Mouse (Mus musculus) ES-CJ7 (cell line): Measurements from ENCODE around the gene Acadvl.
A peak's percentile ranks its signal among the peaks of the same experiment; 100 is the strongest.

Source experiments
- DNase-seq: peaks from one replicate; pipeline ENCODE4 v3.0.0; 2011; ENCODE audit warnings: low read depth, low spot score

The Acadvl gene

DNA sequence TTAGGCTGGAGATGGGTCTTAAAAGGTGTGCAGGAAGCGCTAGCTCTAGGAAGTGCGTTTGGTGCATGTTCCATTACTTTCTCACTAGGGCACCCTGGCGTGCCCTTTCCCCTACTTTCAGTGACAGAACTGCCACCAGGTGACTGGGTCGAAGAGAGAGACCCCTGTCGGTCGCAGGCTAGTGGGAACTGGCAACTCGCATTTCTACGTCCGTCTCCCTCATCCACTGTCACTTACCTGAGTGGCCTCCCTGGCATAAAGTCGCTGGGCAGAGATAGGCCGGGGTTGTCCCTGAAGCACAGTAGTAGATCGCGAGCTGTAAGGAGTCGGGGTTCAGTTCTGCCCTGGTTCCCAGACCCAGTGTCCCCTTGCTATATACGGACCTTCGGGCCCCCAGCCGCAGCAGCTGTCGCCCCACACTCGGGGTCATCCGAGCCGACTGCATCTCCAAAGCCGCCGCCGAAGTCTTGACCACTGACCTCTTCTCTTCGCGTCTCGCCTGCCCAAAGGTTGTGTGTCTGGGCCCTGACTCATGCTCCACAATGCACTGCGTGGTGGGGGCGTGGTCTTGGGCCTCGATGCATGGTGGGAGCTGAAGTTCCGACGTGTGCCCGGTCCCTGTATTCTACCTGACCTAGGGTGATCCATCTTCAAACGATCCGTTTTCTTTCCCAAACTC lies at the start of gene Acadvl:
Acadvl (minus strand) TSS at position 532 of the 679 bp plus-strand sequence.
- peak; percentile 84 for DNase-seq

DNA sequence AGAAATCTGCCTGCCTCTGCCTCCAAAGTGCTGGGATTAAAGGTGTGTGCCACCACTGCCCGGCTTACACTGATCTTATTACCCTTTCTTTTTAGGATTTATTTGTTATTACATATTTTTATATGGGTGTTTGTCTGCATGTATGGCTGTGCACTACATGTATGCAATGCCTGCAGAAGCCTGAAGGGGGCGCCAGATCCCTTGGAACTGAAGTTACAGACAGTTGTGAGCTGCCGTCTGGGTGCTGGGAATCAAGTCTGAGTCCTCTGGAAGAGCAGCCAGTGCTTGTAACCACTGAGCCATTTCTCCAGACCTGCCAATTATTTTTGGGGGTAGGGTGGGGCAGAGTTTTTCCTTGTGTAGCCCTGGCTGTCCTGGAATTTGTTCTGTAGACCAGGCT lies 47.8 kb upstream of the Acadvl start:
- no peak for DNase-seq

- DNase-seq = no peak
These were observed 44.7 kb upstream of the Acadvl start for GRCm38 (mm10) chr11:70059930-70060329.

DNA sequence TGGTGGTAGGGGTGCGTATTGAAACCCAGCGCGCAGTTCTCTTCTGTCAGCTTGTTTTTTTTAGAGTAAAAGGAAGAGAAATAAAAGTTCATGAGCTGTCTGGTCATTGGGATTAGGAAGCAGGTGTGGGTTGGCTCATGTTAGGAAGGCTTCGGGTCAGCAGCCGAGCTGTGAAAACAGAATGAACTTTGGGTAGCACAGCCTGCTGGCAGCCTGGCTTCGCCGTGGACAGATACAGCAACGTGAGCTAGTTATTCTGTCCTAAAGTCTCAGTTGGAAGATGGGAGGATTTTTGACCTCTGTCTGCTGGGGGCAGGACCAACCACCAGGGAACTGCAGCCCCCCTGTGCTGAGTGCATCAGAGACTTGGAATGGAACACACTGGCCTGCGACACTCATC lies 42.6 kb upstream of the Acadvl start:
- no peak for DNase-seq

DNA sequence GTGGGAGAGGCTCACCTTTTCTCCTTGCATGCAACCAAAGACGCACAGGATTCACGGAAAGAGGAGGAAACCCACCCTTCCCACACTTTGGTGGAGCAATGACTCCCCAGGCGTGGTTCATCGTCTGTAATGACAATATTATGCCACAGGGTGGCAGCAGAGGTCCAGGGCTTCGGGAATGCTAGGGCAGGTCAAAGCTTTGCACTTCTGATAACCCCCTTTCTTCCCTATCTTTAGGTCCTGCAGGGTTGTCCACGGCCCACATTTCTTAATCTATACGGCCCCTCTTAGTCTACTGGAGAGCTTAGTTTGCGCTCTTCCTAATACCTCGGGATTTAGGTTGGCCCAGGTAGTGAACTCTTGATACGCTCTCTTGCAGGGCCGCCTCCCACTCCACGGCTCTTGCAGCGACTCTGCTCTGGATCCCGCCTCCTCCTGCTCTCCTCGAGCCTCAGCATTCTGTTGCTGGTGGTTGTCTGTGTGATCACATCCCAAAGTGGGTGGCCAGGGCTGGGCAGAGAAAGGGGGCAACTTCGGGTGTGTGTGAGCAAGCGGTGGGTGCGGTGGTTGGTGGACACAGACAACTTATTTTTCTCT lies 40.5 kb upstream of the Acadvl start:
- peak; percentile 68 for DNase-seq

DNA sequence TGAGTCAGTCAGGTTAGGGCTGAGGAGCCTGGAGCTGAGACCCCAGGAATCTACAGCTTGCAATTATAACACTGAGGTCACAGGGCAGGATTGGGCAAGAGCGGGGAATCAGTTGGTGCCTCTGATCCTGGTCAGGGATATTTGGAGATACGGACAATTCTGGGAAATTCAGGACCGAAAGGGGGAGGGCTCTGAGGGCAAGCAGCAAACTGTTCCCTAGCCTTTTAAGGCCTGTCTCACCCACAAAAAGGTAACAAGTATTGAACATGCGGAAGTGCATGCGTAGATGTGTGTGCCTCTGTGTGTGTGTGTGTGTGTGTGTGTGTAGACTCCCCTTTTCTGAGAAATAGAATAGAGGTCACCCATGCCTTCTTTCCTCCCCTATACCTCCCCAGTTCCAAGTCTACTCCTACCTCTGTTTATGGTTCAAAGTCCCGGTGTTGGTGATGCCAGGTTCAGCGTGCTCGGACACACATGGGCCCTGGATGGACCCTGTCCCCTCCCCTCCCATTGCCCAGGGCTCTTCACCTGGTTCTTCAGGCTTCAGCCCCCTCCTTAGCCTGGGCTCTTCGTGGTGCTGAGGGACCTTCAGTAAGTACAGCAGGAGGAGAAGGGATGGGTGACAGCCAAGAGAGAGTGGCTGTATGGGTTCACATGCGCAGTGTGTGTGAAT lies 38.8 kb upstream of the Acadvl start, which contains the start of gene Asgr1:
Asgr1 (plus strand) TSS at position 188 of the 673 bp plus-strand sequence.
- no peak for DNase-seq

DNA sequence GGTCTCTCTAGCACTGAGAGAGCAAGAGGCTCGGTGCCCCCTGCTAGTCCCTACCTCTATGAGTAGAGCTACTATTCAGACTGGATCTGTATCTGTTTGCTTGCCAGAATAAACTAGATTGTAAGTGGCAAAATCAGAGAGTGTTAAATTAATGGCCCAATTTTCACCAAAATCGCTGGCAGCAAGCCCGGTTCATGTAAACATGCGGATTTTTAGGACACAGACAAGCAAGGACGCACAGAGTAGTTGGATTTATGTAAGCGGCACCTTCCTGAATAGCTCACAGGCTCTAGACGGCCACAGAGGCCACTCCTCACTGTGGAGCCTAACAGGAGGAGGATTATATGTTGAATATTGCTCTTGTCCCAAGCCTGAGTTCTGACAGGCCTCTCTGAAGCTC lies 37.9 kb upstream of the Acadvl start:
- DNase-seq = no peak

- DNase-seq = peak; percentile 39
These were observed 34.6 kb upstream of the Acadvl start for GRCm38 (mm10) chr11:70049816-70050215.

DNA sequence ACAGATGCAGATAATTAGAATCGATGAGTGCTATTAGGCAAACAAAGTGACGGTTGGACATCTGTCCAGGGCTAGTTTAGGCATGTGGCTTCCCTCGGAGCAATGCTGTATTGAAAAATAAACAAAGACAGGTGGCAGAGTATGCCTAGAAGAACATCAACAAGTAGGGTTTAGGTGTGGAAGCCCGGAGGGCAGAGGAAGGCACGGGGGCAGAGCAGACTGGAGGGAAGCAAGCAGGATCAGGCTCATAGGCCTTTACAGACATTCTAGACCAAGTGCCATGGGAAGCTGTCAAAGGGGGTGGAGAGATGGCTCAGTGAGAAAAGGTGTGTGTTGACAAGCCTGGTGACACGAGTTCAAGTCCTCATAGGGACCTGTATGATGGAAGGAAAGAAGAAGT lies 34.2 kb upstream of the Acadvl start:
- DNase-seq = no peak

DNA sequence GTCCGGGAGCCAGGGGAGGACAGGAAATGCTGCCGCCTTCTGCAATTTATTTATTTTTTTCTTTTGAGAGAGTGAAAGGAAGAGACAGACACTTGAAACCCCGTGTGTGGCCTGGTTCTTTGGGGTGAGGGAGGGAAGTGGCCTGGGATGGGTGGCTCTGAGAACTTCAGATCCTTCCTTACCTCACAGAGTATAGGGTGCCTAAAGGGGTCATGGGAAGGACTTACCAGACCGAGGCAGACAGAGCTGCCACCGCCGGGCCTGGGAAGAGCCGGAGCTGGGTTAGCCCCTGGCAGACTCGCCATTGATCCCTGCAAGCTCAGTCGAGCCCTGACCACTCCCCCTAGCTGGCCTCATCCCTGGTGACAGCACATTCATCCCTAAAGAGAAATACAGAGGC lies 30.2 kb upstream of the Acadvl start:
- no peak for DNase-seq

GRCm38 (mm10) chr11:70043665-70044064 lies 28.5 kb upstream of the Acadvl start:
- DNase-seq = peak; percentile 42

DNA sequence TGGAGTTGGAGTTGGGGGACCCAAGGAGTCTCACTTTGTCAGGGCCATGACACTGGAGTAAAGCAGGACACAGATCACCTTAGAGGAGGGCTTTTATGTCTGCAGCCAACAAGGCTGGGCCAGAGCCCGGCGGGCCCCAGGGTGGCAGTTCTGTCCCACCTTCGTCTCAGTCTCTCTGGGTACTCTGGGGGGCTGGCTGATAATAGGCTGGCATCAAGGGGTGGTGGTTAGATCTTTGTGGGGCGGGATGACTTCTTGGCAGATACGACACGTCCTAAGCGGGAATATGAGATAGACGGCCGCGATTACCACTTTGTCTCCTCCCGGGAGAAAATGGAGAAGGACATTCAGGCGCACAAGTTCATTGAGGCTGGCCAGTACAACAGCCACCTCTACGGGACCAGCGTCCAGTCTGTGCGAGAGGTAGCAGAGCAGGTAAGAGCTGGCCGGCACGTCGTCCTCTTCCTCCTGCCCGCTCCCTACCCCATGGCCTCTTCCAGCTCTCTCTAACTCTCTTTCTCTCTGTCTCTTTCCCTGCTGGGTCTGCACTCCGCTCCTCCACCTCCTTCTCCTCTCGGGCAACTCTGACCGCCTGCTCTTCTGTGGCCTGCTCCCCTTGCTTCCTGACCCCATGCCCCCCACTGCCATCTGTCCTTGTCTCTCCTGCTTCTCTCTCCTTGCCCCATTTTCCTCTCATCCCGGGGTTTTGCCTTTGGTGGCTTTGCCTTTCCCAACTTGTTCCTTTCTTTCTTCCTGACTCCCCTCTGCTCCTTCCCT lies 27.3 kb upstream of the Acadvl start:
- DNase-seq = no peak

- no peak for DNase-seq
These were observed 25.0 kb upstream of the Acadvl start for GRCm38 (mm10) chr11:70040184-70040583.

DNA sequence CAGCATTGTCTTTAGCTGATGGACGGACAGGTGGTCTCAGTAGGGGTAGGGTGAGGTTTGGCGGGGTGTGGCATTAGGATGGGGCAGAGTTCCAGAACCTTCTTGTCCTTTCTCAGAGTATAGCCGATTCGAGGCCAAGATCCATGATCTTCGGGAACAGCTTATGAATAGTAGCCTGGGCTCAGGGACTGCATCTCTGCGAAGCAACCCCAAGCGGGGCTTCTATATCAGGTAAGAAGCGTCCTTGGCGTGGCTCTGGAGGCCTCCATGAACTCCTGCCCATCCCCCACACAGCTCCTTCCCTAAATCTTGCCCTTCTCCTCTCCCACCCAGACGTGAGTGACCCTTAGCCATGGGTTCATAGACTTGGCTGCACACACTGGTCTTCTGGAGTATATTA lies 24.4 kb upstream of the Acadvl start:
- DNase-seq = no peak

DNA sequence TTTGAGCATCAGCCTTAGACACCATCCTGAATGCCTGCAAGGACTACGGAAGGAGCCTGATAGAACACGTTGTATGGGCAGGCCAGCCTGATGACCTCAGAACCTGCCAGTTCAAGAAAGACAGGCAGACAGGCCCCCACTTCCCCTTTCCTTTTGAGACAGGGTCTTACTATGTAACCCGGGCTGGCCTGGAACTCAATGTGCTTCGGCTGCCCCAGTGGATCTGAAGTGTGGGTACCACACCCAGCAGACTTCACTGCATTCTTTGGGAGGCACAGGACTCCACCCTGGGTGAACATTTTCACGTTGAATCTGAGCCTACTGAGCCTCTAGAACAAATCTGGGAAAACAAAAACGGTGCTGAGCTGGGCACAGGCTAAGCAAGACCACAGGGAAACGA lies 23.0 kb upstream of the Acadvl start:
- no peak for DNase-seq

DNA sequence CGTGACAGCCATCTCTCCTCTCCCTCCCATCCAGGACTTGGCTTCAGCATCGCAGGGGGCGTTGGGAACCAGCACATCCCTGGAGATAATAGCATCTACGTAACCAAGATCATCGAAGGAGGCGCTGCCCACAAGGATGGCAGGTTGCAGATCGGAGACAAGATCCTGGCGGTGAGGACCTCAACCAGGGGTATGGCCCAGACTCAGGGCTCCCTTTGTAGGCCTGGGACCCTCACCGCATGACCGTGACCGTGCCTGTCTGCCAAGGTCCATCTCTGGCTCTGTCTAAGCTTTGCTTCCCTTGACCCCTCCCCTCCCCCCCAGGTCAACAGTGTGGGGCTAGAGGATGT lies 16.1 kb upstream of the Acadvl start:
- no peak for DNase-seq

DNA sequence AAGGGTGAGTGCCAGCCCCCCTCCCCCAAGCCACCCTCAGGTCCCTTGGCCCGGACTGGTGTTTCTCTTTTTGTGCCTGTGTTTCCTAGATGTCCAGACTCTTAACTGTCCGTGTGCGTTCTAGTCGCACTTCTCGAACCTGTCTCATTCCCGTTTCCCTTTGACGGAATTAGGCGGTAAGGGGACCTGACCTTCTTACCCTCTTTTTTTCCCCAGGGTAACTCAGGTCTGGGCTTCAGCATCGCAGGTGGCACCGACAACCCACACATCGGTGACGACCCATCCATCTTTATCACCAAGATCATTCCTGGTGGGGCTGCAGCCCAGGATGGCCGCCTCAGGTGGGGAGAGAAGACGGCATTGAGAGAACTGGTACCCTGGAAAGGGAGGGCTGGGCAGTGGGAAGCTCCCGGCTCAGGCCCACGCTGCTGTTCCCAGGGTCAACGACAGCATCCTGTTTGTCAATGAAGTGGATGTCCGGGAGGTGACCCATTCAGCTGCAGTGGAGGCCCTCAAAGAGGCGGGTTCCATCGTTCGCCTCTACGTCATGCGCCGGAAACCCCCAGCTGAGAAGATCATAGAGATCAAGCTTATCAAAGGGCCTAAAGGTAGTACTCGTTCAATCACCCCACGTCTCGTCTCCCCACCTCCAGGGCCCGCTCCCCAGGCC lies 15.6 kb upstream of the Acadvl start:
- DNase-seq = no peak

GRCm38 (mm10) chr11:70029829-70030550 lies 14.8 kb upstream of the Acadvl start:
- no peak for DNase-seq

GRCm38 (mm10) chr11:70029130-70029801 lies 14.1 kb upstream of the Acadvl start:
- peak; percentile 99 for DNase-seq

DNA sequence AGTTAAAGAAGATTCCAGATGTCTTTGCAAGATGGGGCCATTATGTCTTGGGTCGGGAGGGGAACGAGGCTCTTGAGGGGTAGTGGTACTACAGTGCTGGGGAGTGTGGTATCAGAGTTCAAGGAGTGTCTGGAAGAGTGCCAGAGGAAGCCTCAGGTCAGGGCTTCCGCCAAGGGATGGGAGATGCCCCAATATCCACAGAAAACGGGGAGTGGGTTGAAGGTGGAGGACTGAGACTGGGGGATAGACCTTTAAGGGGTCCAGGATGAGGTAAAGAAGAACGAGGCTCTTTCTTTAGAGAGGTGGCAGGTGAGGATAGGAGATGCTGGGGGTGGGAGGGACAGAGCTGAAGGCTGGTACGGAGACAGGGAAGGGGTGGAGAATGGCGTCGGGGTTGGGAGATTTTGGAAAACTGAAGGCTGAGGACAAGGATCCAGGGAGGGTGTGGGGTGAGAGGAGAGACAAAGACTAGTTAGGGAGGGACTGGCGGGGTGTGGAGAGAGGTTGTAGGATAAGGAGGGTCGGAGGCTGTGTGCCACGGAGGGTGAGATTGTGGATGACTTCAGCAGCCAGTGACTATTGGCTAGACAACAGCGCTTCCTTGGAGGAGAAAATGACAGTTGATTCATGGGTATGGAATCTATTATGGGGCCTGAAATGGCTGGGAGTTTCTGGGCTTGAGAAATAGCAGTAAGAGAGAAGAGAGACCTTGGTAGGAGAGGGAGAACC lies 13.4 kb upstream of the Acadvl start:
- no peak for DNase-seq
